9 mouse cellular contexts compared by ENCODE assay signal in the genomic region with DNA sequence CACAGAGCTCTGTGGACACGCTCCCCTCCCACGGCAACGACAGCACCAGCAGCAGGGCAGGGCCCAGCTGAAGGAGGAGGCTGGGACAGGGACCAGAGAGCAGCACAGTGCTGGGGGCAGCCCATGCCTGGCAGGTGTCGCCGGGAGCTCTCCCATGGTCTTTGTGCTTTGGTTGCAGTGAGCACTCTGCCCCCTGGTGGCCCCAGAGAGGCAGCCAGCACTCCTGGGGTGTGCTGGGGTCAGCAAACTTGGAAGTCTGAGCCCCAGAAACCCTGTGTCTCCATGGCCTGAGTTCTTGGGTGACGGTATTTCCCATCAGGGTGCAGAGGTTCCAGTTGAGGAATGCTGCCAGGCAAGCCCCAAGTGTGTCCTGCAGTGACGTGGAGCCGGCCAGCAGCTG. TPM values are rescaled to one million over a fixed set of nuclear protein-coding genes. Genes with fewer than 3 reads are reported as not detected.
DNase-seq lines count a peak whose midpoint lies in the region; ATAC-seq and TF ChIP-seq lines count a peak whose summit lies in the region.
"Had no signal": no experiment of that assay in that cellular context is flagged by ENCODE, and none has a peak within 500 bp of the region (broad histone marks: within the 10 kb centered on the region; RNA-seq: fewer than 3 reads in every experiment).

No protein-coding gene starts in this region.

- H3K4me2 ChIP-seq in forebrain, embryonic 13.5 days: peak overlapping the region; percentile 0; the same call in 1 of the 2 replicates
- H3K4me2 ChIP-seq in hindbrain, embryonic 12.5 days (replicated peaks): 0 out of 2 replicates have a peak overlapping the region, but pooled peaks have one; percentile 13
- H3K4me2 ChIP-seq in limb, embryonic 11.5 days (ENCODE audit: low read depth, severe bottlenecking): no peak overlapping the region
- H3K4me2 ChIP-seq in midbrain, embryonic 11.5 days: no peak overlapping the region

- H3K9me3 ChIP-seq in forebrain, embryonic 13.5 days (replicated peaks): no peaks in the 10 kb centered on the region
- no peaks in the 10 kb centered on the region for H3K9me3 ChIP-seq in hindbrain, embryonic 12.5 days (replicated peaks)
- H3K9me3 ChIP-seq in limb, embryonic 11.5 days (ENCODE audit: control insufficient read depth, low read length): no peaks in the 10 kb centered on the region
- H3K9me3 ChIP-seq in midbrain, embryonic 11.5 days (ENCODE audit: control insufficient read depth, low read length): no peaks in the 10 kb centered on the region

- 34% methylated on average over 8 of the region's 8 CpGs for WGBS in cerebellum, adult 2 months
- WGBS in forebrain, embryonic 13.5 days: 41% methylated on average over 8 of the region's 8 CpGs
- WGBS in hindbrain, embryonic 12.5 days: 38% methylated on average over 8 of the region's 8 CpGs
- 51% methylated on average over 8 of the region's 8 CpGs for WGBS in limb, embryonic 11.5 days
- WGBS in midbrain, embryonic 11.5 days: 36% methylated on average over 8 of the region's 8 CpGs

- TF ChIP-seq CTCF in cerebellum, adult 2 months (IDR thresholded peaks at IDR 0.05; ENCODE audit: borderline replicate concordance, insufficient read depth, low read depth, low read length): peak; percentile 48; the same call in 1 of the 2 replicates

- no peak overlapping the region for H3K27ac ChIP-seq in cerebellum, adult 2 months (ENCODE audit: insufficient read depth, low read length)
- H3K27ac ChIP-seq in forebrain, embryonic 13.5 days: peak overlapping the region; percentile 55
- no peak overlapping the region for H3K27ac ChIP-seq in hindbrain, embryonic 12.5 days
- no peak overlapping the region for H3K27ac ChIP-seq in limb, embryonic 11.5 days (replicated peaks; ENCODE audit: low read depth, low read length)
- no peak overlapping the region for H3K27ac ChIP-seq in midbrain, embryonic 11.5 days (ENCODE audit: low read depth, low read length)

- H3K27me3 ChIP-seq in cerebellum, adult 2 months (ENCODE audit: control insufficient read depth, insufficient read depth, low read length): no peaks in the 10 kb centered on the region
- H3K27me3 ChIP-seq in forebrain, embryonic 13.5 days: no peaks in the 10 kb centered on the region
- H3K27me3 ChIP-seq in hindbrain, embryonic 12.5 days: peaks cover 3% of the 10 kb centered on the region; the same call in 1 of the 2 replicates
- no peaks in the 10 kb centered on the region for H3K27me3 ChIP-seq in limb, embryonic 11.5 days (ENCODE audit: control insufficient read depth, insufficient read depth, low read length)
- no peaks in the 10 kb centered on the region for H3K27me3 ChIP-seq in midbrain, embryonic 11.5 days (ENCODE audit: control insufficient read depth, insufficient read depth, low read length)
- H3K27me3 ChIP-seq: Patski had no signal

- DNase-seq in cerebellum, adult 2 months: no peak
- DNase-seq in cerebellum, adult 11 months: no peak
- DNase-seq in adipocyte (ENCODE audit: low spot score): peak; percentile 49
- DNase-seq in limb, embryonic 11.5 days (ENCODE audit: low spot score): peak; percentile 78
- DNase-seq in midbrain, embryonic 11.5 days (ENCODE audit: low spot score, missing footprints): no peak
- DNase-seq in spleen, postnatal 36 days (ENCODE audit: low spot score in 2 of 2): peak; percentile 56 to 63

- TF ChIP-seq POLR2A in cerebellum, adult 2 months (IDR thresholded peaks at IDR 0.05; ENCODE audit: borderline replicate concordance, insufficient read depth, low read length): no peak

- no peaks in the 10 kb centered on the region for H3K4me1 ChIP-seq in cerebellum, adult 2 months (ENCODE audit: control insufficient read depth, insufficient read depth, low read length)
- H3K4me1 ChIP-seq in forebrain, embryonic 13.5 days: peaks cover 25% of the 10 kb centered on the region
- peaks cover 24% of the 10 kb centered on the region for H3K4me1 ChIP-seq in hindbrain, embryonic 12.5 days
- H3K4me1 ChIP-seq in limb, embryonic 11.5 days (ENCODE audit: control insufficient read depth, insufficient read depth, low read length): no peaks in the 10 kb centered on the region
- H3K4me1 ChIP-seq in midbrain, embryonic 11.5 days (ENCODE audit: control insufficient read depth, insufficient read depth, low read length): peaks cover 9% of the 10 kb centered on the region; the same call in 1 of the 2 replicates

- ATAC-seq in forebrain, embryonic 13.5 days: peak; percentile 55
- ATAC-seq in hindbrain, embryonic 12.5 days (ENCODE audit: low FRiP score): peak; percentile 59; the same call in 1 of the 2 replicates
- ATAC-seq in limb, embryonic 11.5 days (ENCODE audit: insufficient number of reproducible peaks, low FRiP score, low TSS enrichment, low read depth): peak; percentile 55
- ATAC-seq in midbrain, embryonic 11.5 days (ENCODE audit: low FRiP score): peak; percentile 80
- ATAC-seq: Patski had no signal

- peak overlapping the region; percentile 6; the same call in 1 of the 2 replicates for H3K9ac ChIP-seq in forebrain, embryonic 13.5 days
- H3K9ac ChIP-seq in hindbrain, embryonic 12.5 days: 0 out of 2 replicates have a peak overlapping the region, but pooled peaks have one; percentile 28
- H3K9ac ChIP-seq in limb, embryonic 11.5 days (ENCODE audit: low read length): no peak overlapping the region
- peak overlapping the region; percentile 31; the same call in 1 of the 2 replicates for H3K9ac ChIP-seq in midbrain, embryonic 11.5 days (ENCODE audit: low read length)

- peaks cover 70% of the 10 kb centered on the region for H3K36me3 ChIP-seq in forebrain, embryonic 13.5 days (ENCODE audit: poor library complexity, severe bottlenecking)
- H3K36me3 ChIP-seq in hindbrain, embryonic 12.5 days: peaks cover 50% of the 10 kb centered on the region
- H3K36me3 ChIP-seq in limb, embryonic 11.5 days (ENCODE audit: control insufficient read depth, insufficient read depth, low read length): peaks cover 8% of the 10 kb centered on the region; the same call in 1 of the 2 replicates
- H3K36me3 ChIP-seq in midbrain, embryonic 11.5 days (ENCODE audit: control insufficient read depth, insufficient read depth, low read length): 0 out of 2 replicates have a peak, but pooled peaks cover 3% of the 10 kb centered on the region

- no peak overlapping the region for H3K4me3 ChIP-seq in cerebellum, adult 2 months (replicated peaks; ENCODE audit: insufficient read depth, low read depth, low read length)
- no peak overlapping the region for H3K4me3 ChIP-seq in forebrain, embryonic 13.5 days
- no peak overlapping the region for H3K4me3 ChIP-seq in hindbrain, embryonic 12.5 days
- H3K4me3 ChIP-seq in limb, embryonic 11.5 days (ENCODE audit: low read depth, low read length): no peak overlapping the region
- no peak overlapping the region for H3K4me3 ChIP-seq in midbrain, embryonic 11.5 days (ENCODE audit: low read depth, low read length)

RNA-seq across cellular contexts. Expression of a gene that starts 8.3 kb away (rescaled TPM):
- polyA plus RNA-seq in cerebellum, adult 2 months (2012; rRNA removed): 0.29 TPM in 1 of 2 replicates, not detected in the other
- 1.3 and 1.7 TPM in 2 replicates for polyA plus RNA-seq in forebrain, embryonic 13.5 days (2015; fragmentation: Nextera tagmentation; extraction: Ambion mirVana)
- polyA plus RNA-seq in hindbrain, embryonic 12.5 days (2016; fragmentation: Nextera tagmentation; extraction: Ambion mirVana): 1.2 and 1.3 TPM in 2 replicates
- 0.21 and 0.47 TPM in 2 replicates for polyA plus RNA-seq in limb, embryonic 11.5 days (2014; fragmentation: Nextera tagmentation; extraction: Ambion mirVana)
- 1.4 TPM in 2 replicates for polyA plus RNA-seq in midbrain, embryonic 11.5 days (2014; fragmentation: Nextera tagmentation; extraction: Ambion mirVana)

RNA-seq across cellular contexts. Expression of a gene that starts 8.9 kb away (rescaled TPM):
- polyA plus RNA-seq in cerebellum, adult 2 months (2012; rRNA removed): 34.4 and 34.8 TPM in 2 replicates
- 51.0 and 63.1 TPM in 2 replicates for polyA plus RNA-seq in forebrain, embryonic 13.5 days (2015; fragmentation: Nextera tagmentation; extraction: Ambion mirVana)
- 52.2 and 59.1 TPM in 2 replicates for polyA plus RNA-seq in hindbrain, embryonic 12.5 days (2016; fragmentation: Nextera tagmentation; extraction: Ambion mirVana)
- polyA plus RNA-seq in limb, embryonic 11.5 days (2014; fragmentation: Nextera tagmentation; extraction: Ambion mirVana): 30.4 and 33.1 TPM in 2 replicates
- 25.3 and 29.2 TPM in 2 replicates for polyA plus RNA-seq in midbrain, embryonic 11.5 days (2014; fragmentation: Nextera tagmentation; extraction: Ambion mirVana)

RNA-seq across cellular contexts. Expression of a gene that starts 21.3 kb away (rescaled TPM):
- polyA plus RNA-seq in cerebellum, adult 2 months (2012; rRNA removed): 834 and 845 TPM in 2 replicates
- 3,229 and 3,555 TPM in 2 replicates for polyA plus RNA-seq in forebrain, embryonic 13.5 days (2015; fragmentation: Nextera tagmentation; extraction: Ambion mirVana)
- 3,608 and 3,685 TPM in 2 replicates for polyA plus RNA-seq in hindbrain, embryonic 12.5 days (2016; fragmentation: Nextera tagmentation; extraction: Ambion mirVana)
- polyA plus RNA-seq in limb, embryonic 11.5 days (2014; fragmentation: Nextera tagmentation; extraction: Ambion mirVana): 2,996 and 3,123 TPM in 2 replicates
- 2,965 and 3,081 TPM in 2 replicates for polyA plus RNA-seq in midbrain, embryonic 11.5 days (2014; fragmentation: Nextera tagmentation; extraction: Ambion mirVana)

Comparison
In these comparisons a context has a peak if more than half of its experiments do, and no peak if none do; other contexts are left out.
1. DNase-seq: peak in adipocyte (single experiment), limb, embryonic 11.5 days (single experiment) and spleen, postnatal 36 days (2 of 2); none in cerebellum, adult 2 months (0 of 2), cerebellum, adult 11 months (single experiment) and midbrain, embryonic 11.5 days (single experiment).
2. H3K4me2 ChIP-seq: peak in forebrain, embryonic 13.5 days (single experiment) and hindbrain, embryonic 12.5 days (single experiment); none in limb, embryonic 11.5 days (single experiment) and midbrain, embryonic 11.5 days (single experiment).
3. Peak in every context shown above with its lines, with median percentiles within 50 percentile points of each other: ATAC-seq.